Mouse (Mus musculus) limb, embryonic 11.5 days (tissue): ENCODE results near the gene Gm26938. TPM values are rescaled to one million over a fixed set of nuclear protein-coding genes. Genes with fewer than 3 reads are reported as not detected.

ENCODE experiments used
- ATAC-seq: fragments of 200-750 bp; cut with Nextera tagmentation; 2 replicates; pipeline ENCODE4 v1.8.0; 2017; ENCODE audit warnings: low read depth; ENCODE audit not compliant: insufficient number of reproducible peaks, low FRiP score, low TSS enrichment
- DNase-seq: peaks from one replicate; pipeline ENCODE4 v3.0.0-alpha.2; 2015; ENCODE audit warnings: low spot score
- H3K27ac ChIP-seq: fragments of 300-500 bp; sonication (generic); replicated peaks from 2 replicates; pipeline ENCODE4 v1.5.1; 2014; ENCODE audit warnings: low read depth, mild to moderate bottlenecking, low read length
- H3K27me3 ChIP-seq: fragments of 300-500 bp; sonication (generic); 2 replicates; pipeline ENCODE4 v1.6.1; 2014; ENCODE audit warnings: mild to moderate bottlenecking, low read length, mixed read lengths; ENCODE audit not compliant: control insufficient read depth, insufficient read depth
- H3K36me3 ChIP-seq: fragments of 300-500 bp; sonication (generic); 2 replicates; pipeline ENCODE4 v1.6.1; 2014; ENCODE audit warnings: mild to moderate bottlenecking, low read length, moderate library complexity, mixed read lengths; ENCODE audit not compliant: control insufficient read depth, insufficient read depth
- H3K4me1 ChIP-seq: fragments of 300-500 bp; sonication (generic); 2 replicates; pipeline ENCODE4 v1.6.1; 2014; ENCODE audit warnings: low read length, mixed read lengths; ENCODE audit not compliant: control insufficient read depth, insufficient read depth
- H3K4me2 ChIP-seq: fragments of 300-500 bp; sonication (generic); 2 replicates; pipeline ENCODE4 v1.6.1; 2014; ENCODE audit warnings: low read depth, mild to moderate bottlenecking, moderate library complexity; ENCODE audit not compliant: severe bottlenecking
- H3K4me3 ChIP-seq: fragments of 300-500 bp; sonication (generic); 2 replicates; pipeline ENCODE4 v1.5.1; 2014; ENCODE audit warnings: low read depth, low read length
- H3K9ac ChIP-seq: fragments of 300-500 bp; sonication (generic); 2 replicates; pipeline ENCODE4 v1.6.1; 2014; ENCODE audit warnings: mild to moderate bottlenecking, low read length
- H3K9me3 ChIP-seq: fragments of 300-500 bp; sonication (generic); 2 replicates; pipeline ENCODE4 v1.6.1; 2016; ENCODE audit warnings: low read length; ENCODE audit not compliant: control insufficient read depth
- WGBS: fragments of 180-500 bp; shearing (Covaris S2); extraction: QIAGEN DNeasy Blood & Tissue Kit; methylation state at CpG from one replicate; pipeline ENCODE4 v1.1.7; 2014; 5-methylcytosine and 5-hydroxymethylcytosine counted together
- polyA plus RNA-seq: library from polyadenylated mRNA; unstranded; fragments of >200 nt; fragmentation: Nextera tagmentation; extraction: Ambion mirVana; gene quantifications from 2 replicates; pipeline ENCODE4 v1.2.1, GENCODE M21; 2014

Gene Gm26938
- polyA plus RNA-seq, 1 experiment from 2014 or later = not detected

- H3K27ac ChIP-seq = no peak overlapping the region
- 92% methylated on average over 10 of the region's 10 CpGs for WGBS
- peaks cover 21% of the 10 kb centered on the region; the same call in 1 of the 2 replicates for H3K4me1 ChIP-seq
- H3K27me3 ChIP-seq = no peaks in the 10 kb centered on the region
- peaks cover 3% of the 10 kb centered on the region; the same call in 1 of the 2 replicates for H3K36me3 ChIP-seq
- no peak for ATAC-seq
- no peak overlapping the region for H3K4me3 ChIP-seq
- DNase-seq = no peak
- H3K4me2 ChIP-seq = no peak overlapping the region
- H3K9me3 ChIP-seq = no peaks in the 10 kb centered on the region
- no peak overlapping the region for H3K9ac ChIP-seq
Measured at GRCm38 (mm10) chr5:139801880-139802279, 24.3 kb downstream of the Gm26938 start.

GRCm38 (mm10) chr5:139801231-139801630 is 25.0 kb downstream of the Gm26938 start:
- no peak overlapping the region for H3K4me2 ChIP-seq
- peaks cover 3% of the 10 kb centered on the region; the same call in 1 of the 2 replicates for H3K36me3 ChIP-seq
- ATAC-seq (no peak), DNase-seq (no peak)
- H3K9me3 ChIP-seq = no peaks in the 10 kb centered on the region
- no peaks in the 10 kb centered on the region for H3K27me3 ChIP-seq
- no peak overlapping the region for H3K9ac ChIP-seq
- 92% methylated on average over 8 of the region's 8 CpGs for WGBS
- no peak overlapping the region for H3K27ac ChIP-seq
- H3K4me3 ChIP-seq = no peak overlapping the region
- H3K4me1 ChIP-seq = peaks cover 23% of the 10 kb centered on the region; the same call in 1 of the 2 replicates

- DNase-seq = no peak
- no peak overlapping the region for H3K9ac ChIP-seq
- 91% methylated on average over 32 of the region's 33 CpGs for WGBS
- H3K27me3 ChIP-seq = no peaks in the 10 kb centered on the region
- no peaks in the 10 kb centered on the region for H3K9me3 ChIP-seq
- H3K4me1 ChIP-seq = peaks cover 23% of the 10 kb centered on the region; the same call in 1 of the 2 replicates
- peaks cover 3% of the 10 kb centered on the region; the same call in 1 of the 2 replicates for H3K36me3 ChIP-seq
- H3K27ac ChIP-seq = no peak overlapping the region
- no peak for ATAC-seq
- H3K4me3 ChIP-seq = no peak overlapping the region
- H3K4me2 ChIP-seq = no peak overlapping the region
Measured at GRCm38 (mm10) chr5:139799801-139800590, 26.2 kb downstream of the Gm26938 start.

GRCm38 (mm10) chr5:139799041-139799440 is 27.2 kb downstream of the Gm26938 start:
- WGBS = 90% methylated on average over 9 of the region's 9 CpGs
- peaks cover 22% of the 10 kb centered on the region; the same call in 1 of the 2 replicates for H3K4me1 ChIP-seq
- DNase-seq = no peak

GRCm38 (mm10) chr5:139798168-139798900 is 27.9 kb downstream of the Gm26938 start:
- Histone ChIP-seq H3K27me3 (no peaks in the 10 kb centered on the region), H3K4me2 (no peak overlapping the region), H3K9me3 (no peaks in the 10 kb centered on the region), H3K4me1 (peaks cover 18% of the 10 kb centered on the region; the same call in 1 of the 2 replicates), H3K27ac (no peak overlapping the region), H3K36me3 (peaks cover 3% of the 10 kb centered on the region; the same call in 1 of the 2 replicates), H3K9ac (no peak overlapping the region), H3K4me3 (no peak overlapping the region)
- DNase-seq (peak; percentile 19), ATAC-seq (no peak)
- WGBS = 40% methylated on average over 12 of the region's 12 CpGs

More at GRCm38 (mm10) chr5:139799041-139799440, 27.2 kb downstream of the Gm26938 start:
- Histone ChIP-seq H3K27me3 (no peaks in the 10 kb centered on the region), H3K36me3 (peaks cover 3% of the 10 kb centered on the region; the same call in 1 of the 2 replicates), H3K4me3 (no peak overlapping the region), H3K9me3 (no peaks in the 10 kb centered on the region), H3K27ac (no peak overlapping the region), H3K4me2 (no peak overlapping the region), H3K9ac (no peak overlapping the region)
- no peak for ATAC-seq

- ATAC-seq (no peak), DNase-seq (peak; percentile 46)
- H3K4me2 ChIP-seq = no peak overlapping the region
- peaks cover 3% of the 10 kb centered on the region; the same call in 1 of the 2 replicates for H3K36me3 ChIP-seq
- H3K4me3 ChIP-seq = no peak overlapping the region
- WGBS = 40% methylated on average over 11 of the region's 11 CpGs
- no peak overlapping the region for H3K27ac ChIP-seq
- H3K9me3 ChIP-seq = no peaks in the 10 kb centered on the region
- H3K27me3 ChIP-seq = no peaks in the 10 kb centered on the region
- peaks cover 16% of the 10 kb centered on the region; the same call in 1 of the 2 replicates for H3K4me1 ChIP-seq
- no peak overlapping the region for H3K9ac ChIP-seq
Measured at GRCm38 (mm10) chr5:139797473-139798167, 28.6 kb downstream of the Gm26938 start.

- DNase-seq (peak; percentile 36), ATAC-seq (no peak)
- Histone ChIP-seq H3K9ac (no peak overlapping the region), H3K4me3 (no peak overlapping the region), H3K27ac (no peak overlapping the region), H3K36me3 (peaks cover 3% of the 10 kb centered on the region; the same call in 1 of the 2 replicates), H3K27me3 (no peaks in the 10 kb centered on the region), H3K9me3 (no peaks in the 10 kb centered on the region), H3K4me2 (no peak overlapping the region), H3K4me1 (peaks cover 17% of the 10 kb centered on the region; the same call in 1 of the 2 replicates)
- WGBS = 27% methylated on average over 13 of the region's 13 CpGs
Measured at GRCm38 (mm10) chr5:139796900-139797299, 29.3 kb downstream of the Gm26938 start.
